Mouse (Mus musculus): ENCODE data around the gene Aatf. TPM values are rescaled to one million over a fixed set of nuclear protein-coding genes. Genes with fewer than 3 reads are reported as not detected.

Gene Aatf
- 33.3 to 48.7 TPM (median 44.0 TPM) in 4 replicates for total RNA-seq (2023; ENCODE audit: inconsistent age)

DNA sequence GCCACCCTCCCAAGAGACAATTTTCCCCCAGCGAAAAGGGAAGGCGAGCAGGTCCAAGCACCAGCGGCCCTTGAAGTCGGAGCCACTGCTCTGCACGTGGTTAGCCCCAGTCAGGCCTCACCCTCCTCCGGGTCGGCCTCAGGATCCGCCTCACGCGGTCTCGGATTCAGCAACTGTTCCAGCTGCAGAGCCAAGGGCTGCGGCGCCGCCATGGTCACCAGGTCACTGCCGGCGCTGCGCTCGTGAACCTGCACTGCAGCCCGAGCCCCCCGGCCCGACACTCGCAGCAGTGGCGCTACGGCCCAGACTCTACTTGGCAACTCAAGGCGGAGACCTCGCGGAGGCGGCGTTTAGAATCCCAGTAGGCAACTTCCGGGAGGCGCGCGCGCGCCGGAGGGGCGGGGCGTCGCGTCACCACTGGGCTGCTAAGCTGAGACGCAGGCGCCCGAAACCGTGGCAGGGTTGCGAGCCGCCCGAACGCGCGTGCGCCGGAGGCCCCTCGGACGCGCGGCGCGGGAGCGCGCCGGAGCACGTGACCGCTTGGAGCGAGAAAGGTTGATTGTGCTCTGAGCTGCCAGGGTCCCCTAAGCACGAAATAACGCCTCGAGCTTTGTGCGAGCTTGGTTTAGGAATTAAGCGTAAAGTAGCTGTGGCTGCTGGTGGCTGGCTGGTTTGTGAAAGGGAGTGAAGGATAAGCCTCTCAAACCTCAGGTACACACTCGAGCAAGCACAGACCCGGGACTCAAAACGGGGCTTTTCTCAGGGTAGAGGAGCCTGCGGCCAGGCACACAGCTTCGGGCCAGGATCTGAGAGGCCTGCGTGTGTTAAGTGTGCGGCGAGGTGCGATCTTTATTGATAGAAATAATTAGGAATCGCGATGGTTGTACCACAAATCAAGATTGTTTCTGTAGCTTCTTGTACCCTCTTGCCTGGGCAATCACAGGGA lies at the start of gene Aatf:
Aatf (minus strand) TSS at position 352 of the 946 bp plus-strand sequence.

DNA sequence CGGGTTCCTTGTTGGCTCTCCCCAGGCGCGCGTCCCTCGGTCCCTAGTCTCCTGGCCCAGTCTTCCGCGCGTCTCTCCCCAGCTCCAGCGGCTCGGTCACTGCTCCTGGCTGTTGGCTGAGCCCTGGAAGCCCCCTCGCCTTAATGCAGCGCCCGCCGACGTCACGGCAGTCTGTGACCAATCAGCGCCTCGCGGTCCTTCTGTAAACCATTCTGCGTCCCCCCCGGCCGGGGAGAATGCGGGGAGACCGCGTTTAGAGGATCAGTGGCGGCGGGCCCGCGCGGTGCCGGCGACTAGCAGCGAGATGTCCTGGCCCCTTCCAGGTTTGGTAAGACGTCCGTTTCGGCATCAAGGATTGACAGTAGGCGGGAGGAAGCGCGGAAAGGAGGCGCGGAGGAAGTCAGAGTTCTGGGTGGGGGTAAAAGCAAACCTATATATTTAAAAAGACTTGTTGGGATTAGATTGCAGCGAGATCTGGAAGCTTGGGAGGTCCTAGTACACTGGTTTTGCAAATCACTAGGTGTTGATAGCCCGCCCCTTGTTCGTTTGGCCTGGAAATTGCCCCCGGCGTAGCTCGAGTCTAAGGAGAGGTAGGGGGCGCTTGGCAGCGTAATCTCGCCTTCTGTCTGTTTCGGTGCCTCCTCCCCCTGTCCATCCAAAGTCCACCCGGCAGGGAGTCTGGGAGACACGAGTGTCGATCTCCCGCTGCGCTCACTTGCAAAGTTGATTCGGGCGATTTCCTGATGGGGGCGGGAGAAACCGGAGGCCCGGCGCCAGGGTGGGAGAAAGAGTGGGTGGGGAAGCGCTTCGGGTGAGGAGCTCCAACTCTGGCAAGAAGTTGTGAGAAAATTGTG lies 12.3 kb upstream of the Aatf start, which contains the start of gene Lhx1:
Lhx1 (minus strand) TSS at position 115 of the 854 bp plus-strand sequence.

Other genes with a start within 250 kb of the Aatf start
- gene Lhx1, start 12.0 kb upstream of the Aatf start, total RNA-seq (2023; ENCODE audit: inconsistent age), result not detected in 4 replicates

All from B cell, adult (primary cell).